Mouse (Mus musculus): ENCODE measurements around the gene Wdfy1. TPM values are rescaled to one million over a fixed set of nuclear protein-coding genes. Genes with fewer than 3 reads are reported as not detected.

Wdfy1 gene
- total RNA-seq (2022): 10 to 100 TPM in 1 of 4 experiments, 1 to 10 TPM in 3; 9.1 to 14.7 (median 9.3) TPM

- peak; percentile 94 for DNase-seq (ENCODE audit: low spot score in 2 of 2)
Measured at GRCm38 (mm10) chr1:79775927-79776458, at the start of gene Wdfy1, which contains the start of gene Mrpl44. Gene Wdfy1, minus strand, starts transcription at chr1:79776143. Gene Mrpl44, plus strand, starts transcription at chr1:79776018.

GRCm38 (mm10) chr1:79823951-79824633, 48.1 kb upstream of the Wdfy1 start:
- DNase-seq (ENCODE audit: low spot score in 2 of 2): no peak

GRCm38 (mm10) chr1:79822806-79823525, 47.0 kb upstream of the Wdfy1 start:
- DNase-seq (ENCODE audit: low spot score in 2 of 2): peak; percentile 65 to 70

- DNase-seq (ENCODE audit: low spot score in 2 of 2): peak; percentile 22 to 31
Measured at GRCm38 (mm10) chr1:79819296-79819879, 43.4 kb upstream of the Wdfy1 start.

- DNase-seq (ENCODE audit: low spot score in 2 of 2): no peak
Measured at GRCm38 (mm10) chr1:79815446-79815845, 39.5 kb upstream of the Wdfy1 start.

GRCm38 (mm10) chr1:79809447-79809846, 33.5 kb upstream of the Wdfy1 start:
- DNase-seq (ENCODE audit: low spot score in 2 of 2): no peak

GRCm38 (mm10) chr1:79806865-79807264, 30.9 kb upstream of the Wdfy1 start:
- no peak for DNase-seq (ENCODE audit: low spot score in 2 of 2)

GRCm38 (mm10) chr1:79803614-79804013, 27.7 kb upstream of the Wdfy1 start:
- no peak for DNase-seq (ENCODE audit: low spot score in 2 of 2)

GRCm38 (mm10) chr1:79802858-79803427, 27.0 kb upstream of the Wdfy1 start:
- no peak for DNase-seq (ENCODE audit: low spot score in 2 of 2)

- DNase-seq (ENCODE audit: low spot score in 2 of 2): no peak
Measured at GRCm38 (mm10) chr1:79797084-79797483, 21.1 kb upstream of the Wdfy1 start.

- no peak for DNase-seq (ENCODE audit: low spot score in 2 of 2)
Measured at GRCm38 (mm10) chr1:79786267-79786927, 10.5 kb upstream of the Wdfy1 start.

GRCm38 (mm10) chr1:79782433-79782832, 6.5 kb upstream of the Wdfy1 start:
- no peak for DNase-seq (ENCODE audit: low spot score in 2 of 2)

- no peak for DNase-seq (ENCODE audit: low spot score in 2 of 2)
Measured at GRCm38 (mm10) chr1:79778011-79778410, 2.1 kb upstream of the Wdfy1 start.

GRCm38 (mm10) chr1:79774164-79774780, 1.7 kb downstream of the Wdfy1 start:
- no peak for DNase-seq (ENCODE audit: low spot score in 2 of 2)

- DNase-seq (ENCODE audit: low spot score in 2 of 2): no peak
Measured at GRCm38 (mm10) chr1:79768231-79768630, 7.7 kb downstream of the Wdfy1 start.

GRCm38 (mm10) chr1:79764483-79764882, 11.5 kb downstream of the Wdfy1 start:
- no peak for DNase-seq (ENCODE audit: low spot score in 2 of 2)

GRCm38 (mm10) chr1:79764031-79764430, 11.9 kb downstream of the Wdfy1 start:
- no peak for DNase-seq (ENCODE audit: low spot score in 2 of 2)

GRCm38 (mm10) chr1:79762282-79763250, 13.4 kb downstream of the Wdfy1 start:
- no peak for DNase-seq (ENCODE audit: low spot score in 2 of 2)

- no peak for DNase-seq (ENCODE audit: low spot score in 2 of 2)
Measured at GRCm38 (mm10) chr1:79761917-79762271, 14.0 kb downstream of the Wdfy1 start.
